Mouse (Mus musculus): Measurements from ENCODE around the gene Lgals4. TPM values are rescaled to one million over a fixed set of nuclear protein-coding genes. Genes with fewer than 3 reads are reported as not detected.

The Lgals4 gene
- 260 and 273 TPM in 2 replicates for polyA plus RNA-seq (2012; rRNA removed)

GRCm38 (mm10) chr7:28833723-28834347, at the start of gene Lgals4:
Gene Lgals4, plus strand, starts transcription at chr7:28833854.

GRCm38 (mm10) chr7:28788307-28789195, 45.1 kb upstream of the Lgals4 start, which contains the start of gene Rinl:
Gene Rinl, plus strand, starts transcription at chr7:28788969.

GRCm38 (mm10) chr7:28808221-28808941, 25.3 kb upstream of the Lgals4 start, which contains the start of gene Hnrnpl:
Gene Hnrnpl, plus strand, starts transcription at chr7:28808541.

GRCm38 (mm10) chr7:28824941-28825685, 8.5 kb upstream of the Lgals4 start, which contains the start of gene Ech1:
Gene Ech1, plus strand, starts transcription at chr7:28825217.

GRCm38 (mm10) chr7:28863540-28863939, 29.9 kb downstream of the Lgals4 start, which contains the start of gene Lgals7:
Gene Lgals7, plus strand, starts transcription at chr7:28863853.

GRCm38 (mm10) chr7:28881199-28881598, 47.5 kb downstream of the Lgals4 start, which contains the start of gene Capn12:
Gene Capn12, plus strand, starts transcription at chr7:28881422.

Other genes with a start within 250 kb of the Lgals4 start
- gene Samd4b, start 235.7 kb upstream of the Lgals4 start, polyA plus RNA-seq (2012; rRNA removed): 45.2 and 47.7 TPM in 2 replicates
- 50.1 and 60.8 TPM in 2 replicates for gene Pak4, start 235.7 kb upstream of the Lgals4 start, polyA plus RNA-seq (2012; rRNA removed)
- 10.0 and 30.7 TPM in 2 replicates for gene Acp7, start 202.5 kb upstream of the Lgals4 start, polyA plus RNA-seq (2012; rRNA removed)
- 3.5 and 6.7 TPM in 2 replicates for gene Fbxo27, start 141.0 kb upstream of the Lgals4 start, polyA plus RNA-seq (2012; rRNA removed)
- 1.9 and 3.6 TPM in 2 replicates for gene Fbxo17, start 117.0 kb upstream of the Lgals4 start, polyA plus RNA-seq (2012; rRNA removed)
- 59.5 and 86.8 TPM in 2 replicates for gene Mrps12, start 92.0 kb upstream of the Lgals4 start, polyA plus RNA-seq (2012; rRNA removed)
- gene Sars2, start 91.9 kb upstream of the Lgals4 start, polyA plus RNA-seq (2012; rRNA removed): 16.3 and 17.0 TPM in 2 replicates
- not detected in 2 replicates for gene Ccer2, start 77.7 kb upstream of the Lgals4 start, polyA plus RNA-seq (2012; rRNA removed)
- 27.3 and 27.5 TPM in 2 replicates for gene Sirt2, start 67.1 kb upstream of the Lgals4 start, polyA plus RNA-seq (2012; rRNA removed)
- 37.7 and 47.8 TPM in 2 replicates for gene Nfkbib, start 66.3 kb upstream of the Lgals4 start, polyA plus RNA-seq (2012; rRNA removed)
- 1.2 and 2.8 TPM in 2 replicates for gene Rinl, start 44.9 kb upstream of the Lgals4 start, polyA plus RNA-seq (2012; rRNA removed)
- 55.2 and 66.9 TPM in 2 replicates for gene Hnrnpl, start 25.3 kb upstream of the Lgals4 start, polyA plus RNA-seq (2012; rRNA removed)
- 174 and 196 TPM in 2 replicates for gene Ech1, start 8.6 kb upstream of the Lgals4 start, polyA plus RNA-seq (2012; rRNA removed)
- 1,372 and 1,393 TPM in 2 replicates for gene Lgals7, start 30.0 kb downstream of the Lgals4 start, polyA plus RNA-seq (2012; rRNA removed)
- 1.5 and 3.3 TPM in 2 replicates for gene Capn12, start 47.6 kb downstream of the Lgals4 start, polyA plus RNA-seq (2012; rRNA removed)
- 295 and 310 TPM in 2 replicates for gene Actn4, start 128.5 kb downstream of the Lgals4 start, polyA plus RNA-seq (2012; rRNA removed)
- gene Eif3k, start 148.0 kb downstream of the Lgals4 start, polyA plus RNA-seq (2012; rRNA removed): 86.0 and 100 TPM in 2 replicates
- 1.3 and 2.2 TPM in 2 replicates for gene Map4k1, start 148.2 kb downstream of the Lgals4 start, polyA plus RNA-seq (2012; rRNA removed)

All from stomach, adult 2 months (tissue).